Mouse (Mus musculus): ENCODE measurements around the gene Nmnat1. TPM values are rescaled to one million over a fixed set of nuclear protein-coding genes. Genes with fewer than 3 reads are reported as not detected.

Nmnat1 gene
- polyA plus RNA-seq (2016; fragmentation: Nextera tagmentation; extraction: Ambion mirVana): 13.9 and 14.7 TPM in 2 replicates

- Histone ChIP-seq H3K4me1 (peaks cover 16% of the 10 kb centered on the region), H3K9ac (replicated peaks) (peak within 1 kb of the TSS; percentile 77), H3K4me3 (peak within 1 kb of the TSS; percentile 87), H3K4me2 (replicated peaks) (peak within 1 kb of the TSS; percentile 85), H3K36me3 (peaks cover 37% of the 10 kb centered on the region), H3K9me3 (no peaks in the 10 kb centered on the region), H3K27ac (replicated peaks) (peak within 1 kb of the TSS; percentile 63), H3K27me3 (no peaks in the 10 kb centered on the region)
- peak; percentile 99 for ATAC-seq (ENCODE audit: low FRiP score, low read depth)
- under 1% methylated on average over 59 of the region's 60 CpGs for whole genome bisulfite sequencing
Observed at GRCm38 (mm10) chr4:149485053-149485824, at the start of gene Nmnat1, which contains the start of gene Lzic. Nmnat1 (minus strand) TSS chr4:149485202. Lzic (plus strand) TSS chr4:149485229.

DNA sequence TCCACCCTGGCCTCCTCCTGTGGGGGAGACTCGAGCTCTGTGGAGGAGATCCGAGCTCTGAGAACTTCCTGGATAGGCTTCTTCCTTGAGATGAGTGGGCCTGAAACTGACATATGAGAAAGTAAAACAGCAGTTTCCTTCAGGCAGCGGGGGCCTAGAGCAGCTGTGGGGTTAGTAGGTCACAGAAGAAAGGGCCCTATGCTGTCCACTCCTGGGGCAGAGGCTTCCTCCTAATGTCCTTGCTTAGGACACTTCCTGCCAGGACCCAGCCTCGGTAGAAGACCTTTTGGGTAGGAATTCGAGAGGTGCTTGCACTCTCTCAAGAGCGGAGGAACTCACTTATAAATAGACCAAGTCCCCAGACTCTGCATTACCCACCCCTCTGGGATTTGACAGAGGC lies 44.7 kb upstream of the Nmnat1 start:
- Histone ChIP-seq H3K4me2 (replicated peaks) (no peak overlapping the region), H3K27ac (replicated peaks) (no peak overlapping the region), H3K4me3 (no peak overlapping the region), H3K36me3 (no peaks in the 10 kb centered on the region), H3K9ac (replicated peaks) (no peak overlapping the region), H3K27me3 (no peaks in the 10 kb centered on the region), H3K4me1 (peaks cover 18% of the 10 kb centered on the region), H3K9me3 (no peaks in the 10 kb centered on the region)
- no peak for ATAC-seq (ENCODE audit: low FRiP score, low read depth)
- 80% methylated on average over 6 of the region's 6 CpGs for WGBS

DNA sequence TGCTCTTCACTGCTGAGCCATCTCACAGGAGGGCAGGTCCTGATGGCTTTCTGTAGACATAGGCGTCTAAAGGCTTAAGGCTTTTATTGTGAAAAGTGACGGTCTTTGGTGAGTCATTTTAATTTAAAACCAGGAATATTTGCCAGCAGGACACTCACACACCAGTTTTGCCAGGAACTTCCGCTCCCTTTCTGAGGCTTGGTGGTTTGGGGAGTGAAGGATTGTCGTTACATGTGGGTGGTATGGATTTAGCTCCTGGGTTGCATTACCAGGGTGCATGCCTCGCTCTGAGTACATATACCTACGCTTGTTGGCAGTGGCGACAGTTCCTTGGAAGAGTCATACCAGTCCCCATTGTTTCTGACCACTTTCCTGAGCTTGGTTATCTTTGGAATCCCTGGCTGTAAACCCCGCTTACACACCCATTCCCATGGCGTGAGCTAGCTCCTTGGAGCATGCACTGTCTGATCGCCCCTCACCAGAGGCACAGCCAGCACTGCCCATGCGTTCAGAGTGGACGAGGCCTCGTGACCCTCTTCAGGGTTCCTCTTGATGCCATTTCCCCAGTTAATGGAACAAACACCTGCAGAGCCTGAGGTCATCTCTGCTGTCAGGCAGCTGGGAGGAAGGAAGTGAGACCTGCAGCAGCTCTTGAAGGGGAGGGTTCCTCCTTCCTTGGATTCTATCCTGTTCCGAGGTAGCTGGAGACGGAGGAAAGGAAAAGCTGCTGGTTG lies 42.8 kb upstream of the Nmnat1 start:
- ATAC-seq (ENCODE audit: low FRiP score, low read depth): no peak
- 85% methylated on average over 15 of the region's 15 CpGs for WGBS
- H3K27me3 ChIP-seq: no peaks in the 10 kb centered on the region

GRCm38 (mm10) chr4:149526330-149526729 lies 41.3 kb upstream of the Nmnat1 start:
- no peaks in the 10 kb centered on the region for H3K27me3 ChIP-seq
- H3K4me3 ChIP-seq: no peak overlapping the region
- WGBS: 42% methylated on average over 7 of the region's 7 CpGs
- no peaks in the 10 kb centered on the region for H3K36me3 ChIP-seq
- H3K4me1 ChIP-seq: peaks cover 19% of the 10 kb centered on the region
- H3K9me3 ChIP-seq: no peaks in the 10 kb centered on the region
- no peak overlapping the region for H3K27ac ChIP-seq (replicated peaks)
- no peak overlapping the region for H3K4me2 ChIP-seq (replicated peaks)
- no peak for ATAC-seq (ENCODE audit: low FRiP score, low read depth)
- H3K9ac ChIP-seq (replicated peaks): no peak overlapping the region

More for the DNA sequence above, 42.8 kb upstream of the Nmnat1 start:
- Histone ChIP-seq H3K27ac (replicated peaks) (0 out of 2 replicates have a peak overlapping the region, but pooled peaks have one; percentile 3), H3K9ac (replicated peaks) (no peak overlapping the region), H3K36me3 (no peaks in the 10 kb centered on the region), H3K9me3 (no peaks in the 10 kb centered on the region), H3K4me3 (no peak overlapping the region), H3K4me1 (peaks cover 18% of the 10 kb centered on the region), H3K4me2 (replicated peaks) (no peak overlapping the region)

DNA sequence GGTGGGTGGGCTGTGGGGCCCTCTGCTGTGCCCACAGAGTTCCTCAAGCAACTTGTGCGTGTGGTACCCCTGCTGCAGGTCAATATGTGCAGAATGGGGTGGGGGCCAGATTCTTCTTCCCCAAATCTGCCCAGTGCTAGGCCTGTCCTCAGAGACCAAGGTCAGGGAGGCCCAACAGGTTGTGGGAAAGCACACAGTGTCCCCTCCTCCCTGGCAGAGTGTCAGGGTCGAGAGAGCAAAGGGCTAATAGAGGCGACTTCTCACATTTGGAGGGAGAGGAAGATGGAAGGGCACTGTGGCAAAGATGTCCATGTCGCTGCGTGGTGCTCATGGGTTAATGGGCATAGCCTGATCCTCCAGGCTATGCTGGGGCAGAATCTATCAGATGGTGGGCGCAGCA lies 40.8 kb upstream of the Nmnat1 start:
- Histone ChIP-seq H3K9me3 (no peaks in the 10 kb centered on the region), H3K4me1 (peaks cover 24% of the 10 kb centered on the region), H3K36me3 (no peaks in the 10 kb centered on the region), H3K9ac (replicated peaks) (no peak overlapping the region; the same call in 1 of the 2 replicates), H3K27ac (replicated peaks) (no peak overlapping the region), H3K27me3 (no peaks in the 10 kb centered on the region), H3K4me3 (no peak overlapping the region), H3K4me2 (replicated peaks) (no peak overlapping the region)
- 82% methylated on average over 6 of the region's 6 CpGs for WGBS
- no peak for ATAC-seq (ENCODE audit: low FRiP score, low read depth)

GRCm38 (mm10) chr4:149525170-149525569 lies 40.2 kb upstream of the Nmnat1 start:
- H3K27me3 ChIP-seq: no peaks in the 10 kb centered on the region
- H3K9me3 ChIP-seq: no peaks in the 10 kb centered on the region
- no peak overlapping the region for H3K4me3 ChIP-seq
- peaks cover 24% of the 10 kb centered on the region for H3K4me1 ChIP-seq
- no peaks in the 10 kb centered on the region for H3K36me3 ChIP-seq
- ATAC-seq (ENCODE audit: low FRiP score, low read depth): no peak
- no peak overlapping the region for H3K4me2 ChIP-seq (replicated peaks)
- no peak overlapping the region for H3K9ac ChIP-seq (replicated peaks)
- H3K27ac ChIP-seq (replicated peaks): no peak overlapping the region
- WGBS: 83% methylated on average over 4 of the region's 4 CpGs

GRCm38 (mm10) chr4:149523961-149524360 lies 39.0 kb upstream of the Nmnat1 start:
- Histone ChIP-seq H3K9ac (replicated peaks) (no peak overlapping the region), H3K9me3 (no peaks in the 10 kb centered on the region), H3K27ac (replicated peaks) (no peak overlapping the region), H3K4me2 (replicated peaks) (no peak overlapping the region), H3K27me3 (no peaks in the 10 kb centered on the region), H3K4me3 (no peak overlapping the region), H3K4me1 (peaks cover 29% of the 10 kb centered on the region), H3K36me3 (no peaks in the 10 kb centered on the region)
- WGBS: 83% methylated on average over 6 of the region's 6 CpGs
- ATAC-seq (ENCODE audit: low FRiP score, low read depth): no peak

DNA sequence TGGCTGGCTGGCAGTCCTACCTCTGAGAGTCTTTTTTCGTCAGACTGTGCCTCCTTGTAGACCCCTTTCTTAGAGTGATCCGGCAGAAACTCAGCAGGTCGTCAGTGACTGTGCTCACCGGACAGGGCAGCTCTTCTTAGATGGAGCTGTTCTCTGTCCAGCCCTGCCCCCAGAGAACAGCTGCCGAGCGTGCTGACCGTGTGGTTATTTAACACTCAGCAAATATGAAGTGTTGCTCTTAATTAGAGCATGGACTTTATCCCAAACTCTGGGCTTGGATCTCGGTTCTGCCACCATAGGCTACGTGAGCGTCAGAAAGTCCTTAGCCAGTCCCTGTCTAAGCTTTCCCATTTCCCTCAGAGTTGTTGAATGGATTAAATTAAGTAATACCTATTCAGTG lies 36.3 kb upstream of the Nmnat1 start:
- 76% methylated on average over 10 of the region's 10 CpGs for WGBS
- H3K27ac ChIP-seq (replicated peaks): no peak overlapping the region
- no peak for ATAC-seq (ENCODE audit: low FRiP score, low read depth)
- no peaks in the 10 kb centered on the region for H3K27me3 ChIP-seq
- no peak overlapping the region for H3K4me3 ChIP-seq
- H3K9ac ChIP-seq (replicated peaks): no peak overlapping the region
- no peaks in the 10 kb centered on the region for H3K9me3 ChIP-seq
- H3K36me3 ChIP-seq: no peaks in the 10 kb centered on the region
- no peak overlapping the region for H3K4me2 ChIP-seq (replicated peaks)
- peaks cover 25% of the 10 kb centered on the region for H3K4me1 ChIP-seq

DNA sequence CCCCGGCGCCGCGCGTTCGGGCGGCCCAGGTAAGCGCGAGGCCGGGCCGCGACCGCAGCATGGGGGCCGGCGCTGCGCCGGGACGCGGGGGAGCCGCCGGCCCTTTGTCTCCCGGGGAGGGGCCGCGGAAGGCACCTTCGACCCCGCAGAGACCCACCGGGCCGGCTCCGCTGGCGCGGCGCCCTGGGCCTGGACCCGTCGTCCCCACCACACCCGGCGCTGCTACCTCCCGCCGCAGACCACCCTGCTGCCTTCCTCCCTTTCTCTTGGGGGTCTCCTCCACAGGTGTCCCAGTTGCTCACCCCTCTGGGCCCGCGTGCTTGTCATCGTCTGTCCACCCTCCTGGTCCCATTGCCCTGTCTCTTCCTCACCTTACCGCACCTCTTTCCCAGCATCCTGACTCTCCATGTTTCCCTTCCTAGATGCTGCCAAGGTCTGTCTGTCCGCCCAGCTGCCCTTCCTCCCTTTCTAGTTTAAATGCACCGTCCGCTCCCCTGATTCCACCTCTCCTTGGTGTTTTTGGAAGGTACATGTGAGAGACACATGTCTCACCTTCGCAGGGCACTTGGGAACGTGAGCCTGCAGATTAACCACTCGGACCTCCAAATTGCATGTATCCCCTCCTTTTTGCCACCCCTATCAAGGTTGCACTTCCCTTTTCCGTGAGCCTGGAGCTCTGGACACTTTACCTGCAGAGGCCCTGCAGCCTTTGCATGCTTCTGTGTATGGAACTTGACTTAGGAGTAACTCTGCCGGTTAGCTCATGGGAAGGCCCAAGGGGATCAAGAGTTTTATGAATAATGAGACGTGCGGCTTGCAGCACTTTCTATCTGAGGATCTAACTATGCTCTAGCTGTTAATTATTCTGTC lies 33.6 kb upstream of the Nmnat1 start:
- peak; percentile 38; the same call in 1 of the 2 replicates for ATAC-seq (ENCODE audit: low FRiP score, low read depth)
- peak overlapping the region; percentile 46; the same call in 1 of the 2 replicates for H3K27ac ChIP-seq (replicated peaks)

DNA sequence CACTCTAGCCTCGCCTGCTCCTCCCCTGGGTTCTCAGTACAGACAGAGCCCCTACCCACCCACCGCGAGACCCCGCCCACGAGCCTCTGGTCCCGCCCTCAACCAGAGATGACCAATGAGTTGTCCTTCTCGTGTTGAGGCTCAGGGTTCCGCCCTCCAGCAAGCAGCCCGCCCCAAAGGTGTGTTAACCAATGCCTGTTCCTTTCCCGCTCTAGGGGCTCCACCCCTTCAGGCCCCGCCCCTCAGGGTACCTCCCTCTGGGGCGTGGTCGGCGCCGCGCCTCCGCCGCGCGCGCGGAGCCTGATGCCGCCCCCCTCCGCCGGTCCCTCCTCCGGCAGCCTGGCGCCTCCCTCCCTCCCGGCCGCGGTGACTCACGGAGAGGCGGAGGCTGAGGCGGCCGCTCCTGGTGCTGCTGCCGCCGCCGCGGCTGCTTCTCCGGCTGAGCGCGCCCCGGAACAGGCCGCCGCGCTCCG lies 32.9 kb upstream of the Nmnat1 start, which contains the start of gene Ctnnbip1:
Gene Ctnnbip1, plus strand, starts transcription at position 369 of the 473 bp plus-strand sequence.
- Histone ChIP-seq H3K4me1 (peaks cover 17% of the 10 kb centered on the region), H3K36me3 (no peaks in the 10 kb centered on the region), H3K4me2 (replicated peaks) (peak within 1 kb of the TSS; percentile 90), H3K27ac (replicated peaks) (peak within 1 kb of the TSS; percentile 46; the same call in 1 of the 2 replicates), H3K4me3 (peak within 1 kb of the TSS; percentile 79), H3K9me3 (no peaks in the 10 kb centered on the region), H3K27me3 (no peaks in the 10 kb centered on the region), H3K9ac (replicated peaks) (peak within 1 kb of the TSS; percentile 89)
- under 1% methylated on average over 45 of the region's 46 CpGs for WGBS
- peak; percentile 99 for ATAC-seq (ENCODE audit: low FRiP score, low read depth)

More for the DNA sequence above, 33.6 kb upstream of the Nmnat1 start:
- peak overlapping the region; percentile 79 for H3K4me3 ChIP-seq
- H3K9ac ChIP-seq (replicated peaks): peak overlapping the region; percentile 89
- peak overlapping the region; percentile 90 for H3K4me2 ChIP-seq (replicated peaks)
- no peaks in the 10 kb centered on the region for H3K9me3 ChIP-seq
- peaks cover 17% of the 10 kb centered on the region for H3K4me1 ChIP-seq
- H3K36me3 ChIP-seq: no peaks in the 10 kb centered on the region
- no peaks in the 10 kb centered on the region for H3K27me3 ChIP-seq
- WGBS: 4% methylated on average over 34 of the region's 52 CpGs

DNA sequence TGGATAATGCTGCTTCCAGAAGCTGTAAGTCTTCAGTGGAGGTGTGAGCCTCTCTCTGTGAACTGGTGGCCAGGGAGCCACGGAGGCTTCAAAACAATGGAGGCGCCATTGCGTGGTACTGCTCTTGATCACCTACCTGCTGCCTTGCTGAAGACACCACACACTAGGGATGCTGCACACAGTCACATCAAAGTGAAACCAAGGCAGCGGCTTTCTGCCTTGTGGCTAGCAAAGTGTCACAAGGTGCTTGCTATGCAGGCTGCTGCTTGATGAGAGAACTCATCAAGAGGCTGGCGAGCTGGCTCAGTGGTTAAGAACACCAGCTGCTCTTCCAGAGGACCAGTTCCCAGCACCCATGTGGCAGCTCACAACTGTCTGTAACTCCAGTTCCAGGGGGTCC lies 30.7 kb upstream of the Nmnat1 start:
- 89% methylated on average over 5 of the region's 5 CpGs for WGBS
- Histone ChIP-seq H3K4me1 (peaks cover 14% of the 10 kb centered on the region), H3K27me3 (no peaks in the 10 kb centered on the region), H3K36me3 (no peaks in the 10 kb centered on the region), H3K4me2 (replicated peaks) (no peak overlapping the region), H3K9ac (replicated peaks) (no peak overlapping the region), H3K9me3 (no peaks in the 10 kb centered on the region), H3K4me3 (no peak overlapping the region), H3K27ac (replicated peaks) (no peak overlapping the region)
- no peak for ATAC-seq (ENCODE audit: low FRiP score, low read depth)
